Mouse (Mus musculus) ovary, adult 18-20 months (tissue): Measurements from ENCODE around the gene Gm45808.
"Not testable (repeated sequence)": the region's sequence is repeated elsewhere in the genome, so short reads cannot be mapped to it uniquely, and the experiment has no call there.

Experiments
- DNase-seq: peaks from one replicate; pipeline ENCODE4 v3.0.0; 2022; ENCODE audit warnings: low spot score, mixed read lengths

Gene Gm45808

GRCm38 (mm10) chr7:45470869-45471268 is 15.7 kb downstream of the Gm45808 start:
- no peak for DNase-seq

GRCm38 (mm10) chr7:45467090-45467670 is 19.4 kb downstream of the Gm45808 start:
- DNase-seq, result no peak

- peak; percentile 92 for DNase-seq
Observed at GRCm38 (mm10) chr7:45466283-45467089, 20.1 kb downstream of the Gm45808 start, which contains the start of gene Bax. Gene Bax, minus strand, starts transcription at chr7:45466898.

GRCm38 (mm10) chr7:45465549-45465948 is 21.1 kb downstream of the Gm45808 start:
- no peak for DNase-seq

GRCm38 (mm10) chr7:45465112-45465511 is 21.5 kb downstream of the Gm45808 start:
- DNase-seq, result no peak

- no peak for DNase-seq
Observed at GRCm38 (mm10) chr7:45463987-45464778, 22.4 kb downstream of the Gm45808 start.

- DNase-seq, result not testable (repeated sequence)
Observed at GRCm38 (mm10) chr7:45462868-45463267, 23.7 kb downstream of the Gm45808 start.

GRCm38 (mm10) chr7:45462325-45462724 is 24.3 kb downstream of the Gm45808 start:
- no peak for DNase-seq

- DNase-seq, result no peak
Observed at GRCm38 (mm10) chr7:45461781-45462180, 24.8 kb downstream of the Gm45808 start.

GRCm38 (mm10) chr7:45461326-45461725 is 25.3 kb downstream of the Gm45808 start:
- no peak for DNase-seq

GRCm38 (mm10) chr7:45460860-45461314 is 25.7 kb downstream of the Gm45808 start:
- DNase-seq, result peak; percentile 68

- DNase-seq, result no peak
Observed at GRCm38 (mm10) chr7:45460377-45460776, 26.2 kb downstream of the Gm45808 start.

- DNase-seq, result peak; percentile 98
Observed at GRCm38 (mm10) chr7:45459564-45460140, 27.0 kb downstream of the Gm45808 start, which contains the start of gene Ftl1. Gene Ftl1, minus strand, starts transcription at chr7:45459884.

- DNase-seq, result no peak
Observed at GRCm38 (mm10) chr7:45458748-45459563, 27.7 kb downstream of the Gm45808 start.

GRCm38 (mm10) chr7:45457204-45458060 is 29.2 kb downstream of the Gm45808 start:
- no peak for DNase-seq

- DNase-seq, result no peak
Observed at GRCm38 (mm10) chr7:45456721-45457203, 29.8 kb downstream of the Gm45808 start.

GRCm38 (mm10) chr7:45455932-45456696 is 30.5 kb downstream of the Gm45808 start:
- no peak for DNase-seq

- no peak for DNase-seq
Observed at GRCm38 (mm10) chr7:45454971-45455370, 31.6 kb downstream of the Gm45808 start.

GRCm38 (mm10) chr7:45451344-45451982 is 35.1 kb downstream of the Gm45808 start:
- no peak for DNase-seq
